Mouse (Mus musculus): ENCODE results near the gene Timm17a.
A peak's percentile ranks its signal among the peaks of the same experiment; 100 is the strongest.

The Timm17a gene

GRCm38 (mm10) chr1:135280646-135281045 is 32.9 kb downstream of the Timm17a start:
- DNase-seq (ENCODE audit: low read depth) = no peak

DNA sequence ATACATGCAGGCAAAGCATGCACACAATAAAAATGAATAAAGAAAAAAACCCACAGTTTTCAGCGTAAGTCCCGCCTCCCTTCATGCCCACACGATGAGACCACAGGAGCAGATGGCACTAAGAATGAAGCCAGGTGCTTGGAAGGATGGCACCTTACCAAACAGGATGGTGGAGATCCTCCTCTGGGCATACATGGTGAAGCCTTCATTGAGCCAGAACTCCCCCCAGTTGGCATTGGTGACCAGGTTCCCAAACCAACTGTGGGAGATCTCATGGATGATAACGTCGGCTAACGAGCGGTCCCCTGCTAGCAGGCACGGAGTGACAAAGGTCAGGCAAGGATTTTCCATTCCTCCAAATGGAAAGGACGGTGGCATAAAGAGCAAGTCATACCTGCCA is 42.2 kb downstream of the Timm17a start:
- no peak for DNase-seq (ENCODE audit: low read depth)

GRCm38 (mm10) chr1:135267663-135268446 is 45.7 kb downstream of the Timm17a start:
- DNase-seq (ENCODE audit: low read depth) = no peak

GRCm38 (mm10) chr1:135265834-135266233 is 47.7 kb downstream of the Timm17a start:
- no peak for DNase-seq (ENCODE audit: low read depth)

DNA sequence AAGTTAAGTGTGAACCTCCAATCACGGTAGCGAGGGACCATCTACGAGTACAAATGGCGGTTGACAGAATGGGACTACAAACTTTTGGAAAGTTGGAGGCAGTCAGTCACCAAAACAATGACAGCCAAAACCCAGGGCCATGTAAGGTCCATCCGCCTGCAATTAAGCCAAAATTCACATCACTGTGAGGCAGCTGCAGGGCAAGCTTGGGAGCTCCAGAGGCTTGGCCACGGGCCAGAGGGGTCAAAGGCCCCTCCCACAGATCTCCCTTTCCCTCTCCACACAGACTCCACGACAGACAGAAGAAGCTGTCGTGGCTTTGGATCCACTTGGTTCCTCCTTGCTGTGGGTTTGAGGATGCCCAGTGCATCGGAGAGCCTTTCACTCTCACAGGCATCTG is 50.3 kb downstream of the Timm17a start:
- no peak for DNase-seq (ENCODE audit: low read depth)

DNA sequence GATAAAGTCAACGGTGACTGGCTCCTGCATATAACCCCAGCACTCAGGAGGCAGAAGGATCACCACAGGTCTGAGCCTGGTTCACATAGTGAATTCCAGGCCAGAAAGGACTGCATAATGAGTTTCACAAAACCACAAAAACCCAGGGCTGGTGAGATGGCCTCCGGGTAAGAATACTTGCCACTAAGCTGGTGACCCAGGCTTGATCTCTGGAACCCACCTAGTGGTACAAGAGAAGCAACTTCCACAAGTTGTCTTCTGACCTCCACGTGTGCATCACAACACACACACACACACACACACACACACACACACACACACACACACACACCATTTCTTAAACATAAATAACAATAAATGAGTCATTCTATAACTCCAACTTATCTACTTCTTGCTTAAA is 51.2 kb downstream of the Timm17a start:
- DNase-seq (ENCODE audit: low read depth) = no peak

GRCm38 (mm10) chr1:135260931-135261330 is 52.6 kb downstream of the Timm17a start:
- no peak for DNase-seq (ENCODE audit: low read depth)

DNA sequence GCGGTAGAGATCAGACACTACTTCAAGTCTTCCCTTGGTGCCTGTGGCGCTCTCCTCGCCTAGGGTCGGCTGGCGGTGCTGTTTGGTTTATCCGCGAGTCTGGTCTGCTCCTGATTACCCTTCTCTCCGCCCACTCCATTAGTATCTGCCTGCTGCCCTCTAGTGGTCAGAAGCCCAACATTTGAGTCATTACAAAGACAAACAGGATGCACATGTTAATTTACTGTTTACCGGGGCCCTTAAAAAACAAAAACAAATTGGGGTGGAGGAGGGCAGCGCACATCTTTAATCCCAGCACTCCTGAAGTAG is 54.5 kb downstream of the Timm17a start:
- peak; percentile 85 for DNase-seq (ENCODE audit: low read depth)

DNA sequence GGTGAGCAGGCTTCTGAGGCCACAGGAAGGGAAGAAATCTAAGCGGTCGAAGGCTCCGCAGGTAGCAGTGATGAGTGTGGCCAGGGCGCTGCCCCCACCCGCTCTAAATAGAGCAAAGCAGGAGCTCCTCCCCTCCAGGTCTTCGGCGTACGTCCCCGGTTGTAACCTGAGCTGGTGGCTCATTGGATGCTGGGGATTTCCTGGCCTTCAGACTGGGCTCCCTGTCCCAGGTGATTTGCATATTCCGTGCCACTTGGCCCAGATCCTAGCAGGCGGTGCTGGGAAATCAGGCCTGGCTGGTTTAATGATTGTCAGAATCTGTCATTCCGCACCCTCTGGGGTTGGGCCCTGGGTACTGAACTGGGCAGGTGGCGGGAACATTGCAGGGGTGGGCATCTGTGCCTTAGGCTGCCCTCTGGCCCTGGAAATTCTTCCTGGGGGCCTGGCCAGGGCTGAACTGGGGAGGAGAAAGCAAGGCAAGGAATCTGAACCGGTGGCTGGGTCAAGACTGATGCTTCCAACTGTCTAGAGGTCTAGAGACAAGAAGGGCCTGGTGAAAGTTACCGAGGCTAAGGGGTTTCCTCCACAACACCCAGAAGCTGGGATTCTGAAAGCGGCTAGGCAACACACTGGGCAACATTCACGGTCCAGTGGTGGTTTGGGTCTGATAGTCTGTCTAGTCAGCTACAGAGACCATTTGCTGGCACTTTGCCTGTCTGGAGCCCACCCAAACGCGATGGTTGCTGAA is 55.0 kb downstream of the Timm17a start, which contains the start of gene Elf3:
Gene Elf3 (minus strand): TSS at position 189 of the 748 bp plus-strand sequence.
- no peak for DNase-seq (ENCODE audit: low read depth)

DNA sequence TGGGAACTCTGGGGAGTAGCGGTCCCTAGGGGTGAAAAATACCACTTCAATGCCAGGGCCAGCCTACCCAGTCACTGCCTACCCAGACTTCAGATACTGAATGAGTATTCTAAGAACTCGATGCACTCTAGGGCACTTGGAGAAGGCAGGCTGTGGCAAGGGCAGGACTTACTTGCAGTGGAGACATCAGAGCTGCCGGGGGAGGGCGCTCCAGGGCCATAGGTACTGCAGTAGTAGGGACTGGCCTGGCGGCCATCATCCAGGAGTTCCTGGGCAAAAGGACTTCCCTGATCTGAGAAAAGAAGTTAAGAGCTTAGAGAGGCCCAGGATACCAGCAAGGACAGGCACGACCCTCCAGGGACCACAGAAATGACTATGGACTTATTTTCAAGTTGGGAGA is 57.3 kb downstream of the Timm17a start:
- no peak for DNase-seq (ENCODE audit: low read depth)

- no peak for DNase-seq (ENCODE audit: low read depth)
Observed at GRCm38 (mm10) chr1:135252854-135253253, 60.7 kb downstream of the Timm17a start.

DNA sequence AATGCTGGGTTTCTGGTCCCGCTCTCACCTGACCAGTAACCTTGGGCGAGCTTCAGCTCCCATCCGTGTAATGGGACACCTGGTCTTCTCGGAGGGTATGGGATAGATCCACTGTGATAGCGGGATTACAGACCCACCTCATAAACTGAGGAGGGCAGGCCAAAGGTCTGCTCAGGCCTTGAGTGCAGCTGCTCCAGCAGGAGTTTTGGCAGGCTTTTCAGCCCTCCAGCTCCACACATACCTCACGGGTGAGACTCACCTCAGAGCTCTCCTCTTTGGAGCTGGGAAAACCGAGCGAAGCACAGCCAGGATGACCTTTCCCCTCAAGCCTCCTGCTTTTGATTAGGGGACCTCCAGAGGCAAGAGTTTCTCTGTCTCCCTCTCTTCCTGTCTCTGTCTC is 62.2 kb downstream of the Timm17a start:
- no peak for DNase-seq (ENCODE audit: low read depth)

DNA sequence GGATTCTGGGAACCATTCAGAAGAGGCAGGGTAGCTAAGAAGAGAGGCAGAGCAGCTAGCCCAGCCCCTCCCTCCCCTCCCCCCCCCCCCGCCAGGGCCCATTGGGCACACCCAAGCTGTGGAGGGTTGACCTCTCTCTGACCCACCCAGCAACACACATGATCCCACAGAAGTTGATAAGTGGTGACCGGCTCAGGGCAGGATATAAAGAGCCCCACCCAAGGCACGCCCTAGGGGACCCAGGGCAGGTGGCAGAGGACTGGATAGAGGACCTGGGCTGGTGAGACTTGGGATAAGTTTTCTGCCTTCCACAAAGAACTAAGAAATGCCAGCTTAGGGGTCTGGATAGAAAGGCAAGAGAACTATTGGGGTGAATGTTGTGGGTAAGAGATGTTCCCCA is 62.9 kb downstream of the Timm17a start:
- peak; percentile 65 for DNase-seq (ENCODE audit: low read depth)

GRCm38 (mm10) chr1:135248434-135248850 is 65.1 kb downstream of the Timm17a start:
- DNase-seq (ENCODE audit: low read depth) = no peak

Measured in c-Kit-positive CD71-positive TER-119-negative erythroid progenitor cells, embryonic 14.5 days (primary cell).